Mouse (Mus musculus) brown adipose tissue, adult 24 weeks (tissue): Measurements from ENCODE around the gene Zswim8. TPM values are rescaled to one million over a fixed set of nuclear protein-coding genes. Genes with fewer than 3 reads are reported as not detected.
"Not testable (repeated sequence)": the region's sequence is repeated elsewhere in the genome, so short reads cannot be mapped to it uniquely, and the experiment has no call there.

Experiments
- H3K27ac ChIP-seq: fragments of 200-500 bp; replicated peaks from 2 replicates; pipeline ENCODE4 v1.5.1; 2012; ENCODE audit warnings: low read depth, mild to moderate bottlenecking, low read length
- H3K4me1 ChIP-seq: fragments of 200-500 bp; 2 replicates; pipeline ENCODE4 v1.6.1; 2012; ENCODE audit warnings: low read length, mixed read lengths; ENCODE audit not compliant: control insufficient read depth, insufficient read depth, insufficient read length
- H3K4me3 ChIP-seq: fragments of 200-500 bp; 2 replicates; pipeline ENCODE4 v1.5.1; 2012; ENCODE audit warnings: low read depth, mild to moderate bottlenecking, low read length, moderate library complexity; ENCODE audit not compliant: insufficient read depth
- polyA plus RNA-seq: library from polyadenylated mRNA; stranded (reverse); fragments of >200 nt; gene quantifications from 2 replicates; pipeline ENCODE4 v1.2.4, GENCODE M21; 2012; ENCODE audit not compliant: missing spikeins, insufficient read depth, insufficient read length

Zswim8 gene
- polyA plus RNA-seq, 1 experiment, result 22.1 TPM

GRCm38 (mm10) chr14:20701554-20701953 is 5.8 kb upstream of the Zswim8 start:
- Histone ChIP-seq H3K4me3 (peak overlapping the region; percentile 10; the same call in 1 of the 2 replicates), H3K4me1 (peaks cover 4% of the 10 kb centered on the region; the same call in 1 of the 2 replicates), H3K27ac (no peak overlapping the region)

DNA sequence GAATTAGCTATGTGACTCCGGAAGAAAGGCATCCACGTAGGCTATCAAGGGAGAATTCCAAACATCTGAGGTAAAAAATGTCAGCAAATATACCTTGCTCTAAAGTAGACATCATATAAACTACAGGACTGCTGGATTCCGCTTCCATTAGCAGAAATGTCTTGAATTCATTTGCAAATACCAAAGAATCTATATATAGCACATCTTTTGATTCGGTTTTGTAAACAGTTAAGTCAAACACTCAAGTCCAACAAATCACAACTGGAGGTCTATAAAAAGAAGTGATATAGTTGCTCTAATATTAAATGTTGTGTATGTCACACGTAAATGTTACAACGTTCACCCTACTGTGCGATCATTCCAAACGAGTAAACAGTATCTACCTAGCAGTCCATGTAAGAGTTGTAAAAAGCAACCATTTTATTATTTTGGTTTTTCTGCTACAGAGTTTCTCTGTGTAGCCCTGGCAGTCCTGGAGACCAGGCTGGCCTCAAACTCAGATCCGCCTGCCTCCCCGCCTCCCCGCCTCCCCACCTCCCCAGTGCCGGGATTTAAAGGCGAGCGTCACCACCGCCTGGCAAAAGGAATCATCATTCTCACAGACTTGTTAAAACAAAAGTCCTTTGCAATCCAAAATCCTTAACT is 5.1 kb upstream of the Zswim8 start:
- H3K4me1 ChIP-seq, result peaks cover 4% of the 10 kb centered on the region; the same call in 1 of the 2 replicates
- peak overlapping the region; percentile 97 for H3K4me3 ChIP-seq
- H3K27ac ChIP-seq, result peak overlapping the region; percentile 93

GRCm38 (mm10) chr14:20702741-20703381 is 4.5 kb upstream of the Zswim8 start, which contains the start of gene Chchd1:
Gene Chchd1, plus strand, starts transcription at chr14:20703006.
- H3K27ac ChIP-seq, result peak within 1 kb of the TSS; percentile 93
- H3K4me3 ChIP-seq, result peak within 1 kb of the TSS; percentile 97
- peaks cover 4% of the 10 kb centered on the region; the same call in 1 of the 2 replicates for H3K4me1 ChIP-seq

GRCm38 (mm10) chr14:20703461-20703860 is 3.9 kb upstream of the Zswim8 start:
- Histone ChIP-seq H3K27ac (peak overlapping the region; percentile 91; the same call in 1 of the 2 replicates), H3K4me3 (peak overlapping the region; percentile 97)
- H3K4me1 ChIP-seq, result not testable (repeated sequence)

DNA sequence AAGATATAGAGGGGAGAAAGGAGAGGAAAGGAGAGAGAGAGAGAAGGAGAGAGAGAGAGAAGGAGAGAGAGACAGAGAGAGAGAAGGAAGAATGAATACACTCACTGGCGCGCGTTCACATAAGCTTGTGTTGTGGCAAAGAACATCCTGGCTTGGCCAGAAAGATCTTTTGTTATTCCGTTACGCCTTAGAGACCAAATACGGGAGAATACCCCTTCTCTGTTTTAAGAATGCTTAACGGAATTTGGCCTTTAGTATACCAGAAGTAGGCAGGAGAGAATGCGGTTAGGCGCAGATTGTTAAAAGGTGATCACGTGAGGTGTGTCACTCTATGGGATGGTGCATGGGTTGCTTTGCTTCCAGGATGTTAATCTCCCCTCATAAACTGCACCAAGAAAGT is 887 bp downstream of the Zswim8 start:
- Histone ChIP-seq H3K27ac (0 out of 2 replicates have a peak overlapping the region, but pooled peaks have one; percentile 6), H3K4me1 (peaks cover 10% of the 10 kb centered on the region; the same call in 1 of the 2 replicates), H3K4me3 (peak overlapping the region; percentile 81)

DNA sequence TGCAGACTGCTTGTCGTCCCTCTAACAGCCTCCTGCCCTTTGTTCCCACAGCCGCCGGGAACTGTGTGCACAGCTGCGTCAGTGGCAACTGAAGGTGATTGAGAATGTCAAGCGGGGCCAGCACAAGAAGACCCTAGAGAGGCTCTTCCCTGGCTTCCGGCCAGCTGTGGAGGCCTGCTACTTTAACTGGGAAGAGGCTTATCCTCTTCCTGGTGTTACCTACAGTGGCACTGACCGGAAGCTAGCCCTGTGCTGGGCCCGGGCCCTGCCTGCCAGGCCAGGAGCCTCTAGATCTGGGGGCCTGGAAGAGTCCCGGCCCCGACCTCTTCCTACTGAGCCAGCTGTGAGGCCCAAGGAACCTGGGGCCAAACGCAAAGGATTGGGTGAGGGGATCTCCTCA is 6.5 kb downstream of the Zswim8 start:
- Histone ChIP-seq H3K27ac (no peak overlapping the region), H3K4me3 (no peak overlapping the region), H3K4me1 (peaks cover 5% of the 10 kb centered on the region; the same call in 1 of the 2 replicates)

DNA sequence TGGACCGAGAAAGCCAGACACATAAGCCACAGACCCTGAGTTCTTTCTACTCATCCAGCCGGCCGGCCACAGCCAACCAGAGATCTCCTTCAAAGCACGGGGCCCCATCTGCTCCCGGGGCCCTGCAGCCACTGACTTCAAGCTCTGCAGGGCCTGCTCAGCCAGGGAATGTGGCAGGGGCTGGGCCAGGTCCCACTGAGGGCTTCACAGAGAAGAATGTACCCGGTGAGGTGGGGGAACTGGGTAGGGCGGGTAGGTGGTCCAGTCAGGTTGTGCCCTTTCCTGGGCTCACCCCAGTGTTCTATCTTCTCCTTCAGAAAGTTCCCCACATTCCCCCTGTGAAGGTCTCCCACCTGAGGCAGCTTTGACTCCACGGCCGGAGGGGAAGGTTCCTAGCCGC is 11.1 kb downstream of the Zswim8 start:
- no peaks in the 10 kb centered on the region for H3K4me1 ChIP-seq
- H3K27ac ChIP-seq, result no peak overlapping the region
- H3K4me3 ChIP-seq, result no peak overlapping the region

GRCm38 (mm10) chr14:20719767-20720166 is 12.4 kb downstream of the Zswim8 start:
- Histone ChIP-seq H3K27ac (no peak overlapping the region), H3K4me3 (no peak overlapping the region), H3K4me1 (no peaks in the 10 kb centered on the region)

- H3K4me3 ChIP-seq, result no peak overlapping the region
- no peaks in the 10 kb centered on the region for H3K4me1 ChIP-seq
Measured at GRCm38 (mm10) chr14:20721371-20721770, 14.0 kb downstream of the Zswim8 start.

DNA sequence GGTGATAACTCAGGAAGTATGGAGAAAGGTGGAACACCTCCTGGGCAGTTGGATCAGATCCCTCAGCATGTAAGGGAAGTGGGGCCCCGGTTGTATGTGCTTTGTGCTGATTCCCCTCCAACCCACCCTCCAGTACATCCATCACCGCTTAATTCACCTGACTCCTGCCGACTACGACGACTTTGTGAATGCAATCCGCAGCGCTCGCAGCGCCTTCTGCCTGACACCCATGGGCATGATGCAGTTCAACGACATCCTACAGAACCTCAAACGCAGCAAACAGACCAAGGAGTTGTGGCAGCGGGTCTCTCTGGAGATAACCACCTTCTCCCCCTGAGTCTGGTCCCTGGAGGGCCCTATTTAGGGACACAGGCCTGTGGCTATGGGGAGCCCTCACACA is 15.7 kb downstream of the Zswim8 start:
- Histone ChIP-seq H3K4me1 (no peaks in the 10 kb centered on the region), H3K27ac (no peak overlapping the region), H3K4me3 (no peak overlapping the region)

More at GRCm38 (mm10) chr14:20721371-20721770, 14.0 kb downstream of the Zswim8 start:
- no peak overlapping the region for H3K27ac ChIP-seq

DNA sequence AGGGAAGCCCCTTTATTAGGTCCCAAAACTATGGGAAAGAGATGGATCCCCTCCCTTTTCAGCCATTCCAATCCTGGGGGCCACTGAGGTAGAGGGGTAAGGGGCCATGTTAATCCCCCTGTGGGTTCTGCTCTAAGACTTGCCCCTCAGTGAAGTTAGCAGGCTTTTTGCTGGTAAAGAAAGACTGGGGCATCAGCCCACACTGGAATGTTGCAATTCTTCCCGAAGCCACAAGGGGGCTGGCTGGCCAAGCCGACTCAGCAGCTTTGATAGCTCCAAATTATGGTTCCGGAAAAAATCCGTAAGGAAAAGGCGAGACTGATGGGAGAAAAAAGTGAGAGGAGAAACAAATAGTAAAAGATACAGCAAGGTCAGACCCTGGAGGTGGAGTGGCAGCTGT is 16.7 kb downstream of the Zswim8 start:
- no peaks in the 10 kb centered on the region for H3K4me1 ChIP-seq
- H3K27ac ChIP-seq, result no peak overlapping the region
- no peak overlapping the region for H3K4me3 ChIP-seq

GRCm38 (mm10) chr14:20725660-20726339 is 18.4 kb downstream of the Zswim8 start:
- Histone ChIP-seq H3K27ac (no peak overlapping the region), H3K4me1 (no peaks in the 10 kb centered on the region), H3K4me3 (no peak overlapping the region)

- Histone ChIP-seq H3K27ac (no peak overlapping the region), H3K4me3 (no peak overlapping the region), H3K4me1 (peaks cover 3% of the 10 kb centered on the region)
Measured at GRCm38 (mm10) chr14:20729871-20730270, 22.5 kb downstream of the Zswim8 start.

DNA sequence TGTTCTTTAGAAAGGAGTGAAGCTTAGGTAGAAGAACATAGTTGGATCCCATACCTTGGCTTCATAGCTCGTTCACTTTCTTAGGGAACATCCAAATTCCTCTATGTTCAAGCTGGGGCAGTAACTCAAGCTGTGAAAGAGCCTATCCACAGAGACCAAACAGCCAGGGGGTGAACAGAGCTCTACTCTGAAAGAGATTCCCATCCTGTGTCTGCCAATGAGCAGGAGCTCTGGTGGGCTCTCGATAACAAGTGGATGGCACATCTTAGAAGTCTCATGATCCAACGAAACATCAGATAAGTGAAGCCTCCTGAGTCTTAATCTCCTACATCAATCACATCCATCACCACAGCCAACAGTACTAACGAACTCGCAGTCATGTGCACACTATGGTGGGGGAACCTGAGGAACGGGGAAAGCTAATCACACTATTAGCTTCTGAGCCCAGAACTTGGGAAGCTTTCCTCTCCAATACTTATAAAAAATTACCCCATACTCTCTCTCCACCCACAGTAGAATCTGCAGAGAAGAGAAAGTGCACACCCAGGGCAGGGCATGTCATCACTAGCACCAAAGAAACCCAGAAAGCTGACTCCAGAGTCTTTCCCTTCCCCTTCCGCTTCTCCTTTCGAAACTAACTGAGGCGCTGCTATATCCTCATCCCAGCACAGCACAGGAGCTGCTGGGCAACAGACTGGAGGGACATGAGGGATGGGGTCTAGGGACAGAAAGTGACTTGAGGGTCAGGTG is 23.7 kb downstream of the Zswim8 start:
- peaks cover 7% of the 10 kb centered on the region for H3K4me1 ChIP-seq
- no peak overlapping the region for H3K27ac ChIP-seq
- H3K4me3 ChIP-seq, result no peak overlapping the region
